Mouse (Mus musculus): Measurements from ENCODE around the gene Rad23a.
"Not testable (repeated sequence)": the region's sequence is repeated elsewhere in the genome, so short reads cannot be mapped to it uniquely, and the experiment has no call there.

The Rad23a gene

GRCm38 (mm10) chr8:84841514-84841913 is 1.0 kb upstream of the Rad23a start:
- no peak for DNase-seq (ENCODE audit: inconsistent ontology term)

DNA sequence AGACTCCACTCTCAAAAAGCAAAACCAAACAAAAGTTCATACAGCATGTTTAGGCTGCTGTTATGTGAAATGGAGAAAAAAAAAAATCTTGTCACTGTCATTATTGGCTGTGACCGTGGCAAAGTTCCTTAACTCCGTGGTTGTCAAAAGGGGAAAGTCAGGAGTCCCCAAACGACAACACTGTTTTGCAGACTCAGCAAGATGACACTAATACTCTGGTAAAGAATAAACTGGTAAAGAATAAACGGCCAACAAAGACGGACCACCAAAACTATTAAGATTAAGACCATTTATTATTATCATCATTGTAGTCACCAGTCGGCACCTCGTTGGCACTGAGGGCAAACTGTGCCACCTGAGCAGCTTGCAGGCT is 604 bp downstream of the Rad23a start:
- no peak for DNase-seq (ENCODE audit: inconsistent ontology term)

GRCm38 (mm10) chr8:84839411-84839810 is 1.1 kb downstream of the Rad23a start:
- DNase-seq (ENCODE audit: inconsistent ontology term): no peak

- no peak for DNase-seq (ENCODE audit: inconsistent ontology term)
Measured at GRCm38 (mm10) chr8:84838513-84838912, 2.0 kb downstream of the Rad23a start.

DNA sequence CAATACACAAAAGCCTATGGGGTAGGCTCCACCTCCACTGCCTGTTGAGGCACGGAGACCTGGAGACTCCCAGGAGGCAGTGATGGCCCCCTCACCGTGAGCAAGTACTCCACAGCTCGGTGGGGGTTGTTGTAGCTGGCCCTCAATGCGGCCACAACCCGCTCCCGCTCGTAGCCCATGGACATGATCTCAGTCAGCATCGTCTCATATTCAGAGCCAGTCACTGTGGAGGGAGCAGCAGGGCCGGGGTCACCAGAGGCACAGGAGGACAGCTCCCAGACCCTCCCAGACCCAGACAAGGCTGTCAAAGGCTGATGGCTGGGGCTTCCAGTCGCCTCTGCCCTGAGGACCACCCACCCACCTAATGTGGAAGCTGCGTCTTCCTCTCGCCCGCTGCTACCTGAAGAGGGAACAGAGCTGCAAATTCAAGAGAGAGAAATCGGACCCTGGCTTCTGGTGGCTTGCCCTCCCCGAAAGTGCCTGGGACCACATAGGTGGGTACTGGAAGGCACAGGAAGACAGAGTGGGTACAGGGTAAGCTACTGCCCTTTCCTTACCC is 2.5 kb downstream of the Rad23a start:
- no peak for DNase-seq (ENCODE audit: inconsistent ontology term)

DNA sequence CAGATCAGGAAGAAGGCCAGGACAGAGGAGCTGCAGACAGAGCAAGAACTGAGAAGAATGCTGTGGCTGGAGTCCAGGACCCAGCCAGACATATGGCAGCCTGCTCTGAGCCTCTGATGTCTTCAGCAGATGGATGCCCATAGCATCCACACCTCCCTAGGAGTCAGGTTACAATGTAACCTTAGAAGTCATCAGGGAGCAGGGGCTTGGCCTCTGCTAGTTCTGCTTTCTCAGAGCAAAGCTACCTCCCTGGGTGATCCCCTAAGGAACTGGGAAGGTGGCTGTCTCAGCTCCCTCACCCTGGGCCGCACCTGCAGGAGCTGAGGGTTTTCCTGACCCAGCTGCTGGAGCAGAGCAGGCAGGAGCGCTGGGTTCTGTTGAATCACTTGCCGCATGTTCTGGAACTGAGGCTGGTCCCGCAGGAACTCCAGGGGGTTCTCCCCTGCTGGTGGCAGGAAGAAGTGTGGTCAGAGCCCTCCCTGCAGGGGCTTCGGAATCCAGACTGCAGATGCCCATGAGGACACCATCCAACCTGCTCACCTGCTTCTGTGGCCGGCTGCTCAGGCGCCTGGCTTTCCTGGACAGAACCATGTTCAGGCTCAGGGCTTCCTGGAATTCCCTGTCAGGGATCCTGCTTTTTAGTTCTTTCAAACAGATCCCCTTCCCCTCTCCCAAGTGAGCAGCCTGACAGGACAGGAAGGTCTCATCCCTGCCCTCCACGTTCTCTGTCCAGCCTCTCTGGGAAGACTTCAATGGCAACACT is 3.1 kb downstream of the Rad23a start:
- DNase-seq (ENCODE audit: inconsistent ontology term): no peak

DNA sequence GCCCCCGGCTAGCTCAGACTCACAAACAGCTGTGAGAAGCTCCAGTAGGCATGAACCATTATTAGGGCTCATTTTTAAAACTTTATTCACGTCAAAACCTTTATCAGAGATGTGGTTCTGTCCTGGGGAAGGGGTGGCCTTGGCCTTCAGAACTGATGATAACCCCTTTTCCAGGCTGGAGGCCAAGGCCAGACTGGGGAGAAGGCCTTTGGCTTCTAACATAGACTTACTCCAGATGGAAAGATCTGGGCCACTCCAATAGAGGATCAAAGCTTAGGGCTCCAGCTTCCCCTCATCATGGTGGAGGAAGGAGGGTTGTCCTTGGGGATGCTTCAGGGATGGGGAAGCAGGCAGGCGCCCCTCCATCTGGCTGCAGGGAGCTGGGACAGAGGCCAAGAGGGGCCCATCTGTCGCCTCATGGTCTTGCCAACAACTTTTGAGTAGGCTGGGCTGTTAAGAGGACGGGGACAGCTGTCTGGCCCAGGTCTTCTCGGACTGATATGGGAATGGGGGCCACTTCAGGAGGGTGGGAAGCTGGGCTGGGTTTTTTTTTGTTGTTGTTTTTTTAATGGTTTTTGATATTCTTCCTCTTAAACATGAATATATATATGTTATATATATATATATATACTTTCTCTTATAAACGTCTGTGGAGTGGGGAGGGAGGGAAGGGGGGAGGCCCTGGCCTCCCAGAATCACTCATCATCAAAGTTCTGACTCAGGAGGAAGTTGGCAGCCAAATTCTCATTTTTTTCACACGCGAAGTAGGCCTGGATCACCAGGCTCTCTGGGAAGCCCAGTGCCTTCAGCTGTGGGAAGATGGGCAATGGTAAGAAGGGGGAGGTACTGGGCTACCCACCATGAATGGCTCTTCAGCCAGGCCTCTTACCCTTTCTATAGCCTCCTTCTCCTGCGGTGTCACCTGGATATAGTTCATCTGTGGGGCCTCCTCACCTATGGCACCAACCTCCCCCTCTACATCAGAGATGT is 5.3 kb downstream of the Rad23a start:
- no peak for DNase-seq (ENCODE audit: inconsistent ontology term)

DNA sequence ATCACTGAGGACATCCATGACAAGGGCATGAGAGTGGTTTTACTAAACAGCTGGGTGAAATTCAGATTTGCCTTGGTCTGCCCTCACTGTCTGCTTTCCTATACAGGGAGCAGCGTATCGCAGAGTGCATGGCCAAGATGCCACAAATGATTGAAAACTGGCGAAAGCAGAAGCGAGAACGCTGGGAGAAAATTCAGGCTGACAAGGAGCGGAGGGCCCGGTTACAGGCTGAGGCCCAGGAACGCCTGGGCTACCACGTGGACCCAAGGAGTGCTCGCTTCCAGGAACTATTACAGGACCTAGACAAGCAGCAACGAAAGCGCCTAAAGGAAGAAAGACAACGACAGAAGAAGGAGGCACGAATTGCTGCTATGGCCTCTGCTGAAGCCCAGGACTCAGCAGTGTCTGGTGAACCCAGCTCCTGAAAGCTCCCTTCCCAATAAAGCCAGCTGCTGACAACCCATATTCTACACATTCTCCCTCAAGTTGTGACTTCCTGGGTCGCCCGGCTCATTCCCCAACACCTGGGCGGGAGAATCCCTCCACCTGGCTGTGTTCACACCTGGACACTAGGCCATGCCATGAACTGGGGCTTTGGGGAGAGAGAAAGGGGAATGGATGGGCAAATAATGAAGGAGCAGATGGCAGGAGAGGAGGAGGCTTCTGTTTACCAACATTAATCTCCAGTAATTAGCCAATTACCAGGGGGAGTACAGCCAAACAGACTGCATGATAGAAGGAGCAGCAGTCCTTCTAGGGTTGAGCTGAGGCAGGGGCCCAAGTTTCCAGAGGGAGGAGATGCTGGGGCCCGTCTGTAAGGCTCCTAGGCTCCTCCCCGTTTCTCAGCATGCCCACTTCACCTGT is 6.2 kb downstream of the Rad23a start:
- no peak for DNase-seq (ENCODE audit: inconsistent ontology term)

- no peak for DNase-seq (ENCODE audit: inconsistent ontology term)
Measured at GRCm38 (mm10) chr8:84832759-84833742, 7.4 kb downstream of the Rad23a start.

DNA sequence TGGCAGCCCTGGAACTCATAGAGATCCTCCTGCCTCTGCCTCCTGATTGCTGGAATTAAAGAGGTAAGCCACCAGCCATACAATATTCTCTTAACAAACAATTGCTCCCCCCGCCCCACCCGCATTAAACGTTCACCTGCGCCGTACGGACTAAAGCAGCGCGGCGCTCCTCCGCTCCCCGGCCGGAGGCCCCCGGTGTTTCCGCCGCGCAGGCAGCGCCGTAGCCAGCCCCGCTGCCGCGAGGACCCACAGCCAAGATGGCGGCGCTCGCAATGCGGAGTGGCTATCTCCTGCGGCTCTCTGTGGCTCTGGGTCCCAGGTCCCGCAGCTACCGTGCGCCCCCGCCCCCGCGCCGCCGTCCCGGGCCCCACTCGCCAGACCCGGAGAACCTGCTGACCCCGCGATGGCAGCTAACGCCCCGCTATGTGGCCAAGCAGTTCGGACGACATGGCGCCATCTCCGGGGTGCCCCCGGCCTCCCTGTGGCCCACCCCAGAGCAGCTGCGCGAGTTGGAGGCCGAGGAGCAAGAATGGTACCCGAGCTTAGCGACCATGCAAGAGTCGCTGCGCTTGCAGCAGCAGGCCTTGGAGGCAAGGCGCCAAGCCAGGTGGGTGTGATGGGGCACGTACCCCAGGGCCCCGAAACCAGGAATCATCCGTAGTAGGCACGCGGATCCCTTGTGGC is 8.3 kb downstream of the Rad23a start:
- peak; percentile 81 for DNase-seq (ENCODE audit: inconsistent ontology term)

GRCm38 (mm10) chr8:84831490-84831889 is 9.0 kb downstream of the Rad23a start, which contains the start of gene Gadd45gip1:
Gadd45gip1 (plus strand) TSS chr8:84831522.
- DNase-seq (ENCODE audit: inconsistent ontology term): peak; percentile 25

DNA sequence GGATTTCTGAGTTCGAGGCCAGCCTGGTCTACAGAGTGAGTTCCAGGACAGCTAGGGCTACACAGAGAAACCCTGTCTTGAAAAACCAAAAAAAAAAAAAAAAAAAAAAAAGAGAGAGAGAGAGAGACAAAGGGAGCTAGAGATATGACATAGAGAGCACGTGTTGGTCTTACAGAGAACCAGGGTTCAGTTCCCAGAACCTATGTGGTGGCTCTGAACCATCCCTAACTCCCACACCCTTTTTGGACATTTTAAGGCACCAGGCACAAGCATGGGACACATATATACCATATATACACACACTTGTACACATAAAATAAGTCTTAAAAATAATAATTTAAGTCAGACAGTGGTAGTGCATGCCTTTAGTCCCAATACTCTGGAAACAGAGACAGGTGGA is 13.9 kb downstream of the Rad23a start:
- DNase-seq (ENCODE audit: inconsistent ontology term): not testable (repeated sequence)

DNA sequence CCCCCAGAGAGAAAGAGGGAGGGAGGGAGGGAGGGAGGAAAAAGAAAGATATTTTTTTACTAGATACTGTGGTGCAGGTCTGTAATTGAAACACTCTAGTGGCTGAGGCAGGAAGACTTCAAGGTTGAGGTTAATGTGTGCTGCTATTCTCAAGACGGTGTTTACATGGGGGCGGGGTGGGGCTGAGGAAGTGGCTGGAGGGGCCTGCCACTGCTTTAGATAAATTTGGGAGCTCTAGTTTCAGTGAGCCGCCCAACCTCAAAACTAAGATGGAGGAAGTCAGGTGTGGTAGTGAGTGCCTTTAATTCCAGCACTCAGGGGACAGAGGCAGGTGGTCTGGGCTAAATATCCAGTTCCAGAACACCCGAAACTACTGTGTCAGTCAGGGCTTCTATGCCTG is 14.8 kb downstream of the Rad23a start:
- no peak for DNase-seq (ENCODE audit: inconsistent ontology term)

DNA sequence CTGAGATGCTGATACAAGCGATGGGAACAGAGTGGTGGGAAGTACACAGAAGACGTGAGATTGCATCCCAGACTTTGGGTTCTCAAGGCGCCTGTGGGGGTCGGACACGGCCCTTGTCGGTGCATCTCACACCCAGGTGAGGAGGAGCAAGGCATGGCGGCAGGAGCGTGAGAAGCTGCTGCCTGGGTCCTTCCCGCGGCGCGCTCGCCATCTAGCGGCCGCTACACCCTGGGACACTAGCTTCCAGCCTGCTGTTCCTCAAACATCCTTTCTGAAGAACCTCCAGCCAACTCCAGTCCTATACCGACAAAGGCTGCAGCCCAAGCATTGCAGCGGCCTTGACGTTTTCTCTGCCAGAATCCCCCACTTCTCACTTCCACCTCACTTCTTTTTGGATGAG is 16.8 kb downstream of the Rad23a start:
- DNase-seq (ENCODE audit: inconsistent ontology term): peak; percentile 72

DNA sequence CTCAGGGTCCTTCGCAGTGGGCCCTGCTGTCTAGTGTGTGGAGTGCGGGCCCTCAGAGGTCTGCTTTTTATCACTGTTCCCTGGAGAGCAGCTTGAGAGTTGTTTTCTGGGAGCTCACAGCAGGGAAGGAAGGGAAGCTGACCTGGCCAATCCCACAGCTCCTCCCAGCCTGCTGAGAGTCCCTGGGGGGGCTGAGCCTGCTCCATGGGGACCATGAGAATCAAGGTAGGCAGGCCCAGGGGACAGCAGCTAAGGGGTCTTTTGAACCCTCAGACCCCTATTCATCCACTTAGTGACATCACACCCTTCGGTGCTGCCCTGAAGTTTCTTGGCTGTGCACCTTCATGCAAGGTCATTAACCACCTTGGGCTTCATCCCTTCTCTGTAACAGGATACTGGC is 17.7 kb downstream of the Rad23a start, which contains the start of gene Dand5:
Gene Dand5, minus strand, starts transcription at position 101 of the 400 bp plus-strand sequence.
- no peak for DNase-seq (ENCODE audit: inconsistent ontology term)

DNA sequence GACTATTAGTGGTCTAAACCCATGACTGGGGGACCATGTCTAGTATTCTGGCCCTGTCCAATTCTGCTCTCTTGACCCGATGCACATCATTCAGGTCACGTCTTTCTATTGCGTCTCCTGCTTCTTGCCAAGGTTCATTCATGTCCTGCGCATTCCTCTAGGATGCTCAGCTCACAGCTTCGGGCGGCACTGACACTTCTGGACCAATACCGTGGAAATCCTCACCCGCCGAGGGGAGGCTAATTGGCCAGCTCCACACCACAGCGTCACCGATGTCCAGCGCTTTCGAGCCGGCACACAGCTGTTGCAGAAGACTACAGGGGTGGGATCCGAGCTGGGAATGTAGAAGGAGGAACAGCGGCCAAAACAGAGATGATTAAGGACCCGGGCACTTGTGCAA is 24.3 kb downstream of the Rad23a start:
- DNase-seq (ENCODE audit: inconsistent ontology term): no peak

DNA sequence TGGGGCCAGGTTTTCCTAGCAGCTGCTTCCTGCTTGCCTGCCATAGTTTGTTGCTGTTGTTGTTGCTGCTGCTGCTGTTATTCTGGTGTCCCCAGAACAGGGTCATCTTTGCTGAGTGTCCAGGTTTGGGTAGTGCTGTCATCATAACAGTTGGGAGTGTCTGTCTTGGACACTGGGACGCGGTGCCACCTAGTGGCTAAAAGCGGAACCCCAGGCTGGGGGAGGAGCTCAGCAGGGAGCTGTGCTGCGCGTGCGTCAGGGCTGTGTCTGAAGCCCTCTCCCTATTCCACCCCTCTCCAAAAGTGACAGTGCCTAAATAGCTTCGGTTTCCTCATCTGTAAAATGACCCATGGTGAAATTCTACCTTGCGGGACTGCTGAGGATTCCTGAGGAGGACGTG is 24.9 kb downstream of the Rad23a start:
- DNase-seq (ENCODE audit: inconsistent ontology term): peak; percentile 94

DNA sequence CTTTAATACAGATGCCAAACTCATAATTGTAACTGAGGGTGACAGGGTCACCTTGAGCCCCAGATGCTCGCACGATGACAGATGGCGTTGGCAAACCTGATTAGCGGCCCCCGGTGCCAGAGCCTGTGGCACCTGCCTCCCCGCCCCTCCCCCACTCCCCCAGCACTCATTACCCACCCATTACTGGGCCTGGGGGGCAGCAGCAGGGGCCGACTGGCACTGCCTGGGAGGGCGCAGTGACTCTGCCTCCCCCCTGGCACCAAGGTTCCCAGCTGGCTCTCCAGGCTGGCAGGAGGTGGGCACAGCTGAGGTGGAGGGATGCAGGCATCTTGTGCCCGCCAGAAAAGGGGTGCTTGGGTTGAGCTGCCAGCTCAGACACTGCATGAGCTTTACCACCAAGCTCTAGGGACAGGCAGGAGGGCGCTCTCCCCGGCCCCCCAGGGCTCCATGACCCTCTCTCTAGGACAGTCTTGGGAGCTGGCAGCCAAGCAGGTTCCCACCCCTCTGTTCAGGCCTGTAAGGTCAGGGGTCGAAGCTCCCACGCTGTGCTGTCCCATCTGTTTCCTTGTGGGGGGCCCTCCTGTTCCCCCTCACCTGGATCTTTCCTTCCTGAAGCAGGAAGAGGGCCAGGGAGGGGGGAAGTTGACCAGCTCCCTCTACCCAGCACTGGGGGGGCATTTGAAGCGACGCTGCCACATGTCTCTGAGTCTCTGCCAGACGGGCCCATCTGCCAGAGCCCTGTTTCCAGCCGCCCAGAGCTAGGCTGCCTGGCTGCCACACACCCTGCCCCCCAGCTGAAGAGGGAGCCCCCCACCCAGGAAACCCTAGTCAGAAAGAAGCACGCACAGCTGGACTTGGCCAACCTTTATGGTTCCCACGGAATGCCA is 25.7 kb downstream of the Rad23a start:
- no peak for DNase-seq (ENCODE audit: inconsistent ontology term)

GRCm38 (mm10) chr8:84814240-84814554 is 26.3 kb downstream of the Rad23a start:
- no peak for DNase-seq (ENCODE audit: inconsistent ontology term)
